ENCODE assay signal across 9 mouse cellular contexts in the genomic region with DNA sequence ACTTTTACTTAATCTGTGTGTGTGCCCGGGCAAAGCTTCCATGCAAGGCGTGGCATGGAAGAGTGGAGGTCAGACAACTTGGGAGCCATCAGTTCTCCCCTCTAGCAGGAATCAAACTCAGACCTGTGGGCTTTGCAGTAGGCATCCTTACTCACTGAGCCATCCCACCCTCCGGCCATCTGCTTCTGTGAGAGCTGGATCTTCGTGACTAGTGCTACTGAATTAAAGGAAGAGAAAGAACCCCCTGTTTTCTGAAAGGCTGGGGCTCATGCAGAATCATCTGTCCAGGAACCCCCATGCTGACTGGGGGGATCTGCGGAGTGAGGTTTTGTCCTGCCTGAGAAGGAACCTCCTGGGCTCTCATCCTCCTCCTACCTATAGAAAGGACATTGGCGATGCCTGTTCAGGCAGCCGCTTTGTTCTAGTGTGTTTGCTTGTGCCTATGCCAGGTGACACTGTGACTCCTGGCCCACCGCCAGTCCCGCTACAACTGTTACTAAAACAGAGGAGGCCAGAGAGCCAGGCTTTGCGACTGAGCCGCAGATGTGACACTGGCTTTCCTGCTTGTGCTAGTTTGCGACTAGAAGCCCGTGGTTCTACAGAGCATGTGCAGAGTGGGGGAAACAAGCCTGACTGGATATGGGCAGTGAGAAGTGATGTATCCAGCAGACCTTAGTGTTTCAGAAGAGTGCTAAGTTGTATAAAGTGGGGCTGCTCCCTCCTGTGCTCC.
A peak's percentile ranks its signal among the peaks of the same experiment; 100 is the strongest.
DNase-seq lines count a peak whose midpoint lies in the region; ATAC-seq lines count a peak whose summit lies in the region.
"Had no signal": no experiment of that assay in that cellular context is flagged by ENCODE, and none has a peak within 500 bp of the region (broad histone marks: within the 10 kb centered on the region; RNA-seq: fewer than 3 reads in every experiment).

No protein-coding gene starts in this region.

- peak; percentile 23; the same call in 1 of the 2 replicates for ATAC-seq in neural tube, embryonic 15.5 days (ENCODE audit: low FRiP score)

- H3K27me3 ChIP-seq in forebrain, embryonic 10.5 days (ENCODE audit: poor library complexity, severe bottlenecking): no peaks in the 10 kb centered on the region
- no peaks in the 10 kb centered on the region for H3K27me3 ChIP-seq in neural tube, embryonic 15.5 days (replicated peaks)
- H3K27me3 ChIP-seq: embryonic facial prominence, embryonic 13.5 days had no signal

- no peaks in the 10 kb centered on the region for H3K9me3 ChIP-seq in forebrain, embryonic 10.5 days
- no peaks in the 10 kb centered on the region for H3K9me3 ChIP-seq in neural tube, embryonic 15.5 days (replicated peaks)
- H3K9me3 ChIP-seq: embryonic facial prominence, embryonic 13.5 days had no signal

- DNase-seq in frontal cortex, postnatal 10 days (ENCODE audit: low spot score in 2 of 2): peak; percentile 44 to 55
- no peak for DNase-seq in frontal cortex, postnatal 36 days (ENCODE audit: low spot score in 2 of 2)
- DNase-seq in ZHBTc4 (ENCODE audit: low read depth, low spot score): peak; percentile 56
- no peak for DNase-seq in forebrain, embryonic 10.5 days (ENCODE audit: extremely low spot score, low spot score)
- DNase-seq in heart, postnatal 25 days (ENCODE audit: low spot score): peak; percentile 56
- DNase-seq in layer of hippocampus, postnatal 14 days (ENCODE audit: low spot score in 2 of 2): peak; percentile 59 to 71
- no peak for DNase-seq in embryo, embryonic 10 days (ENCODE audit: low spot score)

- peaks cover 4% of the 10 kb centered on the region; the same call in 1 of the 2 replicates for H3K36me3 ChIP-seq in forebrain, embryonic 10.5 days (replicated peaks)
- H3K36me3 ChIP-seq in neural tube, embryonic 15.5 days: no peaks in the 10 kb centered on the region
- H3K36me3 ChIP-seq: embryonic facial prominence, embryonic 13.5 days had no signal

- intact Hi-C loops in heart, postnatal 25 days (cut with DNase I): no loop called here

- 0 out of 2 replicates have a peak overlapping the region, but pooled peaks have one; percentile 14 for H3K9ac ChIP-seq in neural tube, embryonic 15.5 days (replicated peaks)
- H3K9ac ChIP-seq: embryonic facial prominence, embryonic 13.5 days had no signal

- peak overlapping the region; percentile 11 for H3K4me2 ChIP-seq in neural tube, embryonic 15.5 days
- H3K4me2 ChIP-seq: embryonic facial prominence, embryonic 13.5 days had no signal

- 92% methylated on average over 13 of the region's 13 CpGs for WGBS in forebrain, embryonic 10.5 days
- WGBS in neural tube, embryonic 15.5 days: 47% methylated on average over 13 of the region's 13 CpGs

- no peak overlapping the region for H3K4me3 ChIP-seq in forebrain, embryonic 10.5 days
- H3K4me3 ChIP-seq in neural tube, embryonic 15.5 days (replicated peaks): no peak overlapping the region
- H3K4me3 ChIP-seq: embryonic facial prominence, embryonic 13.5 days had no signal

- H3K4me1 ChIP-seq in forebrain, embryonic 10.5 days: peaks cover 56% of the 10 kb centered on the region
- peaks cover 92% of the 10 kb centered on the region for H3K4me1 ChIP-seq in neural tube, embryonic 15.5 days

- H3K27ac ChIP-seq in forebrain, embryonic 10.5 days: peak overlapping the region; percentile 53; the same call in 1 of the 2 replicates
- H3K27ac ChIP-seq in neural tube, embryonic 15.5 days (replicated peaks): peak overlapping the region; percentile 82
- H3K27ac ChIP-seq: embryonic facial prominence, embryonic 13.5 days had no signal

Comparison
In these comparisons a context has a peak if more than half of its experiments do, and no peak if none do; other contexts are left out.
1. DNase-seq: peak in frontal cortex, postnatal 10 days (2 of 2), ZHBTc4 (single experiment), heart, postnatal 25 days (single experiment) and layer of hippocampus, postnatal 14 days (2 of 2); none in frontal cortex, postnatal 36 days (0 of 2), forebrain, embryonic 10.5 days (single experiment) and embryo, embryonic 10 days (single experiment).